In genomic region chr1:169238671-169239090, GRCm38 (mm10) we compare ENCODE assay signal across 10 mouse cellular contexts.
A peak's percentile ranks its signal among the peaks of the same experiment; 100 is the strongest.
DNase-seq lines count a peak whose midpoint lies in the region; ATAC-seq lines count a peak whose summit lies in the region.
"Had no signal": no experiment of that assay in that cellular context is flagged by ENCODE, and none has a peak within 500 bp of the region (broad histone marks: within the 10 kb centered on the region; RNA-seq: fewer than 3 reads in every experiment).

No protein-coding gene starts in this region.

- H3K27me3 ChIP-seq in lung, embryonic 15.5 days, result no peaks in the 10 kb centered on the region
- no peaks in the 10 kb centered on the region for H3K27me3 ChIP-seq in embryonic facial prominence, embryonic 13.5 days
- H3K27me3 ChIP-seq in stomach, embryonic 16.5 days (ENCODE audit: control insufficient read depth, insufficient read depth, low read length), result 0 out of 2 replicates have a peak, but pooled peaks cover 4% of the 10 kb centered on the region
- H3K27me3 ChIP-seq: liver, embryonic 13.5 days had no signal

- H3K27ac ChIP-seq in lung, embryonic 15.5 days, result no peak overlapping the region
- no peak overlapping the region for H3K27ac ChIP-seq in embryonic facial prominence, embryonic 13.5 days
- no peak overlapping the region for H3K27ac ChIP-seq in stomach, embryonic 16.5 days (ENCODE audit: low read length)
- H3K27ac ChIP-seq: liver, embryonic 13.5 days had no signal

- intact Hi-C loops in gastrocnemius, postnatal 36 days (cut with DNase I), result no loop called here

- H3K4me2 ChIP-seq in lung, embryonic 15.5 days, result peak overlapping the region; percentile 48
- peak overlapping the region; percentile 45 for H3K4me2 ChIP-seq in embryonic facial prominence, embryonic 13.5 days
- H3K4me2 ChIP-seq in stomach, embryonic 16.5 days (ENCODE audit: low read depth, low read length), result peak overlapping the region; percentile 18; the same call in 1 of the 2 replicates
- H3K4me2 ChIP-seq: liver, embryonic 13.5 days had no signal

- no peak overlapping the region for H3K4me3 ChIP-seq in lung, embryonic 15.5 days
- no peak overlapping the region for H3K4me3 ChIP-seq in embryonic facial prominence, embryonic 13.5 days
- H3K4me3 ChIP-seq in stomach, embryonic 16.5 days (replicated peaks; ENCODE audit: low read length), result no peak overlapping the region
- H3K4me3 ChIP-seq: liver, embryonic 13.5 days had no signal

- DNase-seq in lung, postnatal 10 days, result no peak
- peak; percentile 76 for DNase-seq in kidney, postnatal 14 days
- DNase-seq in gastrocnemius, postnatal 36 days, result no peak
- DNase-seq: cerebellum, adult 11-12 months; gastrocnemius, postnatal 14 days; liver, embryonic 13.5 days had no signal

- 4% methylated on average over 16 of the region's 16 CpGs for WGBS in lung, embryonic 15.5 days
- WGBS in embryonic facial prominence, embryonic 13.5 days, result 10% methylated on average over 16 of the region's 16 CpGs
- WGBS in stomach, embryonic 16.5 days, result 4% methylated on average over 16 of the region's 16 CpGs

- no peak overlapping the region for H3K9ac ChIP-seq in lung, embryonic 15.5 days
- H3K9ac ChIP-seq in embryonic facial prominence, embryonic 13.5 days, result no peak overlapping the region
- H3K9ac ChIP-seq in stomach, embryonic 16.5 days (ENCODE audit: low read length), result no peak overlapping the region
- H3K9ac ChIP-seq: liver, embryonic 13.5 days had no signal

- H3K36me3 ChIP-seq in lung, embryonic 15.5 days, result no peaks in the 10 kb centered on the region
- no peaks in the 10 kb centered on the region for H3K36me3 ChIP-seq in embryonic facial prominence, embryonic 13.5 days
- H3K36me3 ChIP-seq in stomach, embryonic 16.5 days (ENCODE audit: control insufficient read depth, insufficient read depth, low read length), result no peaks in the 10 kb centered on the region
- H3K36me3 ChIP-seq: liver, embryonic 13.5 days had no signal

- no peak for ATAC-seq in lung, embryonic 15.5 days (ENCODE audit: borderline replicate concordance, extremely low read depth, low FRiP score, low TSS enrichment)
- ATAC-seq in embryonic facial prominence, embryonic 13.5 days (ENCODE audit: insufficient number of reproducible peaks, insufficient read depth, low FRiP score, low TSS enrichment, low read depth), result no peak
- ATAC-seq in stomach, embryonic 16.5 days (ENCODE audit: insufficient read depth, low FRiP score), result no peak
- ATAC-seq in monocyte, adult 5-6 weeks (replicated peaks; ENCODE audit: insufficient number of reproducible peaks, low FRiP score, low TSS enrichment, poor library complexity, severe bottlenecking), result no peak

- H3K4me1 ChIP-seq in lung, embryonic 15.5 days, result peaks cover 17% of the 10 kb centered on the region
- H3K4me1 ChIP-seq in embryonic facial prominence, embryonic 13.5 days, result peaks cover 16% of the 10 kb centered on the region
- no peaks in the 10 kb centered on the region for H3K4me1 ChIP-seq in stomach, embryonic 16.5 days (ENCODE audit: control insufficient read depth, insufficient read depth, low read length)
- H3K4me1 ChIP-seq: liver, embryonic 13.5 days had no signal

- no peaks in the 10 kb centered on the region for H3K9me3 ChIP-seq in lung, embryonic 15.5 days
- H3K9me3 ChIP-seq in embryonic facial prominence, embryonic 13.5 days, result no peaks in the 10 kb centered on the region
- H3K9me3 ChIP-seq in stomach, embryonic 16.5 days (replicated peaks; ENCODE audit: control insufficient read depth, low read length), result no peaks in the 10 kb centered on the region
- H3K9me3 ChIP-seq: liver, embryonic 13.5 days had no signal
